Mouse (Mus musculus) midbrain, embryonic 15.5 days (tissue): ENCODE measurements around the gene Lamb3. TPM values are rescaled to one million over a fixed set of nuclear protein-coding genes. Genes with fewer than 3 reads are reported as not detected.
A peak's percentile ranks its signal among the peaks of the same experiment; 100 is the strongest.

ENCODE experiments used
- ATAC-seq: fragments of 200-750 bp; cut with Nextera tagmentation; replicated peaks from 2 replicates; pipeline ENCODE4 v1.8.0; 2017; ENCODE audit warnings: moderate TSS enrichment
- H3K27ac ChIP-seq: fragments of 300-500 bp; sonication (generic); 2 replicates; pipeline ENCODE4 v1.5.1; 2015; ENCODE audit warnings: mild to moderate bottlenecking, inconsistent platforms
- H3K27me3 ChIP-seq: fragments of 300-500 bp; sonication (generic); replicated peaks from 2 replicates; pipeline ENCODE4 v1.6.1; 2015; ENCODE audit warnings: inconsistent platforms
- H3K36me3 ChIP-seq: fragments of 300-500 bp; sonication (generic); replicated peaks from 2 replicates; pipeline ENCODE4 v1.6.1; 2015; ENCODE audit warnings: inconsistent platforms
- H3K4me1 ChIP-seq: fragments of 300-500 bp; sonication (generic); 2 replicates; pipeline ENCODE4 v1.6.1; 2015; ENCODE audit warnings: inconsistent platforms
- H3K4me2 ChIP-seq: fragments of 300-500 bp; sonication (generic); 2 replicates; pipeline ENCODE4 v1.6.1; 2015; ENCODE audit warnings: inconsistent platforms, mild to moderate bottlenecking, moderate library complexity
- H3K4me3 ChIP-seq: fragments of 300-500 bp; sonication (generic); 2 replicates; pipeline ENCODE4 v1.5.1; 2015; ENCODE audit warnings: mild to moderate bottlenecking, inconsistent platforms
- H3K9ac ChIP-seq: fragments of 300-500 bp; sonication (generic); 2 replicates; pipeline ENCODE4 v1.6.1; 2015; ENCODE audit warnings: mild to moderate bottlenecking, inconsistent platforms
- H3K9me3 ChIP-seq: fragments of 300-500 bp; sonication (generic); 2 replicates; pipeline ENCODE4 v1.6.1; 2016; ENCODE audit warnings: inconsistent platforms
- WGBS: fragments of 180-500 bp; shearing (Covaris S2); methylation state at CpG from one replicate; pipeline ENCODE4 v1.1.7; 2015; ENCODE audit warnings: mixed read lengths; 5-methylcytosine and 5-hydroxymethylcytosine counted together
- polyA plus RNA-seq: library from polyadenylated mRNA; unstranded; fragments of >200 nt; fragmentation: Nextera tagmentation; extraction: Ambion mirVana; gene quantifications from 2 replicates; pipeline ENCODE4 v1.2.1, GENCODE M21; 2015

Gene Lamb3
- polyA plus RNA-seq, 1 experiment from 2014 or later, result 1.1 TPM

DNA sequence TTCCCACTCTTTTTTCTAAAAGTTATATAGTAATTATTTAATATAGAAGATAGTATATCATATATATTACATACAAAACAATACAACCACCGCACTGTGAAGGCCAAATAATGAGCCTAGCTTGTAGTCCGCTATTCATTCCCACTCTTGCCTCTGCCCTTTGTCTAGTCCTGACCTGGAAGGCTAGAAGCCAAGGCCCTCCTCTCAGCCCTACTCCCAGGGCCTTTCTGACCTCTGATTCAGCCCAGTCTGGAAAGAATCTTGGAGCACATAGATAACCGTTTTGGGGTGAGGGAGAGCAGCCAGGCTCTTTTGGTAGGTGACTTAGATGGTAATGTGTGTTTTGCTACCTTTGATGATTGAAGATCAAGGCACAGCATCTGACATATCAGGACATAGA is 86.4 kb downstream of the Lamb3 start:
- Histone ChIP-seq H3K36me3 (no peaks in the 10 kb centered on the region), H3K4me3 (no peak overlapping the region), H3K9ac (no peak overlapping the region), H3K4me2 (no peak overlapping the region), H3K27ac (no peak overlapping the region), H3K9me3 (no peaks in the 10 kb centered on the region), H3K27me3 (no peaks in the 10 kb centered on the region), H3K4me1 (no peaks in the 10 kb centered on the region)
- no peak for ATAC-seq
- 80% methylated on average over 3 of the region's 3 CpGs for WGBS

DNA sequence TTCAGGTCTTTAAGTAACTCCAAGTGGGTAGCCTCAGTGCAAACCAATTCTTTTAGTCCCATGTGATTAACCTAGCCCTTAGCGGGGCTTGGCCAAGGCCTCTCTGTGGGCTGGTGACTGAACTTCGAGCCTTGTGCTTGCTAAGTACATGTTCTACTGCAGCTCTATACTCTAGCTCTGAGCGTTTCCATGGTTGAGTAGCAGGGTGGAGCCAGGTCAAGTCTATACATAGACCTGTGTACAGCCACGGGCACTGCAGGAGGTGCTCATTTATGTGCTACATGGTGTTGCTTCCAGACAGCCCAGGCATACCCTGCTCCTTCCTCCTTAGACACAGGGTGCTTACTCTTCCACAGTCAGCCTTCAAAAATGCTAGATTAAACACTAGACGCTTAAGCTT is 88.4 kb downstream of the Lamb3 start:
- Histone ChIP-seq H3K36me3 (no peaks in the 10 kb centered on the region), H3K27ac (no peak overlapping the region), H3K4me2 (no peak overlapping the region), H3K27me3 (no peaks in the 10 kb centered on the region), H3K4me3 (no peak overlapping the region), H3K4me1 (no peaks in the 10 kb centered on the region), H3K9ac (no peak overlapping the region), H3K9me3 (no peaks in the 10 kb centered on the region)
- 82% methylated on average over 5 of the region's 5 CpGs for WGBS
- no peak for ATAC-seq

GRCm38 (mm10) chr1:193298141-193298765 is 90.8 kb downstream of the Lamb3 start:
- no peaks in the 10 kb centered on the region for H3K4me1 ChIP-seq
- WGBS, result 76% methylated on average over 3 of the region's 3 CpGs
- H3K4me3 ChIP-seq, result no peak overlapping the region
- no peaks in the 10 kb centered on the region for H3K27me3 ChIP-seq
- no peak overlapping the region for H3K9ac ChIP-seq
- no peak overlapping the region for H3K27ac ChIP-seq
- H3K4me2 ChIP-seq, result no peak overlapping the region
- H3K36me3 ChIP-seq, result no peaks in the 10 kb centered on the region
- no peaks in the 10 kb centered on the region for H3K9me3 ChIP-seq
- no peak for ATAC-seq

DNA sequence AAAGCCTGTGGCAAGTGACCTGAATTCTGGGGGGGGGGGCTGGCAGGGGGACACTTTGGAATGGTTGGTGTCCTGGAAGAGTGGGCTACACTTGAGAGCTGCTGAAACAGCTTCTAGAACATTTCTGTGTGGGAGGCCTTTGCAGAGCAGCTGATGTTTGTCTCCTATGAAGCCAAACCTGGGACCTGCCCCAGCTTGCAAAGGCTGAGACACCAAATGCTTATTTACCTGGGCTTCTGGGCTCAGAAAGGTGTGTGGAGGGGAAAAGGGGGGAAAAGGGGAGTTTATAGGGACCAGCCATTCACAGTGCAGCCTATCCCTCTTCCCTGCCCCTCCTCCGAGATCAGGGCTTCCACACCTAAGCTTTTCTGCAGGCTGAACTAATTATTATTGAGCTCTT is 92.5 kb downstream of the Lamb3 start:
- H3K9me3 ChIP-seq, result no peaks in the 10 kb centered on the region
- H3K4me3 ChIP-seq, result no peak overlapping the region
- H3K4me1 ChIP-seq, result no peaks in the 10 kb centered on the region
- H3K4me2 ChIP-seq, result no peak overlapping the region
- no peaks in the 10 kb centered on the region for H3K36me3 ChIP-seq
- no peak overlapping the region for H3K27ac ChIP-seq
- ATAC-seq, result no peak
- no peaks in the 10 kb centered on the region for H3K27me3 ChIP-seq
- WGBS, result 65% methylated on average over 1 of the region's 1 CpGs
- H3K9ac ChIP-seq, result no peak overlapping the region

DNA sequence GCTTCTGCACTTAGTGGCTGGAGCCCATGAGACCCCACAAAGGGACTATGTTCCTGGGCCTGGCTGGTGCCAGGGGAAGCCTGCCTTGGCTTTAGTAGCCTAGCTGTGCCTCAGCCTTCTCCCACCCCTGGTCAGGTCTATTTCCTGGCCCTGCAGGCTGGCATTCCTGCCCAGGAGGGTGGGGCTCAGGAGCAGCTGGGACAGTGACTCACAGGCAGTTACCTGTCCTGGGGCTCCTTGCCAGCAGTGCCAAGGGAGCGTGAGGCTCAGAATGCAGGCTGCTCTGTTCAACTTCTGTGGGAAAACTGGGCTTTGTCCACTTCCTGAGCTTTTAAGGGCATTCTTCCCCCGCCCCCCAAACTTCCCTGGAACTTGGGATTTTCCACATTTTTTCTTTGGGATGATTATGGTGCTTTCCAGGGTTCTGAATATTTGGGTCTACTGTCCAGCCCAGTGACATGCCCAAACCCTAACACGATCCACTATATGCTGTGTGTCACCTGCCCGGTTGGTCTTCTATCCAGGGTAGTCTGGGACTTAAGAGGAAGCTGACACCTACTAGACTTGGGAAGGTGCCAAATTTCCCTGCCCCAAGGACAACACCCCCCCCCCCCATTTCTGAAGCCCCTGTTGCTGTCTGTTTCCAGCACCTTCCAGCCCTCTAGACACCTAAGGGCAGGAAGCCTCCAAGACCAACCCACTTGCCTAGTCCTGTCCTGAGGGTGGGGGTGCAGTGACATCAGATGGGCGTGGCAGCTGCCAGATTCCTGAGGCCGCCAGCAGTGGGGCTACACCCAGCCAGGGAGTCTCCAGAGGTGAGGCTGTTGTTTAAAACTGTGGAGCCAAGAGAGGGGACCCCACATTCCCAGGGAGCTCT is 94.0 kb downstream of the Lamb3 start:
- no peak for ATAC-seq
- H3K27me3 ChIP-seq, result no peaks in the 10 kb centered on the region
- WGBS, result 80% methylated on average over 6 of the region's 6 CpGs

GRCm38 (mm10) chr1:193302093-193302405 is 94.5 kb downstream of the Lamb3 start:
- no peak for ATAC-seq
- no peak overlapping the region for H3K9ac ChIP-seq
- no peak overlapping the region for H3K4me3 ChIP-seq
- H3K27ac ChIP-seq, result no peak overlapping the region
- H3K9me3 ChIP-seq, result no peaks in the 10 kb centered on the region
- no peaks in the 10 kb centered on the region for H3K27me3 ChIP-seq
- peaks cover 4% of the 10 kb centered on the region; the same call in 1 of the 2 replicates for H3K4me1 ChIP-seq
- WGBS, result 76% methylated on average over 8 of the region's 8 CpGs
- no peaks in the 10 kb centered on the region for H3K36me3 ChIP-seq
- H3K4me2 ChIP-seq, result no peak overlapping the region

More for the DNA sequence above, 94.0 kb downstream of the Lamb3 start:
- no peak overlapping the region for H3K4me3 ChIP-seq
- H3K27ac ChIP-seq, result no peak overlapping the region
- no peak overlapping the region for H3K9ac ChIP-seq
- H3K4me1 ChIP-seq, result peaks cover 4% of the 10 kb centered on the region; the same call in 1 of the 2 replicates
- H3K36me3 ChIP-seq, result no peaks in the 10 kb centered on the region
- H3K9me3 ChIP-seq, result no peaks in the 10 kb centered on the region
- no peak overlapping the region for H3K4me2 ChIP-seq

- Histone ChIP-seq H3K4me1 (peaks cover 4% of the 10 kb centered on the region; the same call in 1 of the 2 replicates), H3K4me2 (no peak overlapping the region), H3K9ac (no peak overlapping the region), H3K36me3 (no peaks in the 10 kb centered on the region), H3K4me3 (no peak overlapping the region), H3K27ac (no peak overlapping the region), H3K9me3 (no peaks in the 10 kb centered on the region), H3K27me3 (no peaks in the 10 kb centered on the region)
- ATAC-seq, result no peak
- WGBS, result 86% methylated on average over 2 of the region's 2 CpGs
Measured at GRCm38 (mm10) chr1:193303096-193303495, 95.6 kb downstream of the Lamb3 start.

GRCm38 (mm10) chr1:193305386-193305785 is 97.9 kb downstream of the Lamb3 start:
- Histone ChIP-seq H3K27me3 (no peaks in the 10 kb centered on the region), H3K4me1 (peaks cover 4% of the 10 kb centered on the region; the same call in 1 of the 2 replicates), H3K36me3 (no peaks in the 10 kb centered on the region), H3K4me3 (no peak overlapping the region), H3K4me2 (no peak overlapping the region), H3K27ac (no peak overlapping the region), H3K9ac (no peak overlapping the region), H3K9me3 (no peaks in the 10 kb centered on the region)
- WGBS, result 14% methylated on average over 7 of the region's 7 CpGs
- ATAC-seq, result 0 out of 2 replicates have a peak, but pooled peaks have one; percentile 54

GRCm38 (mm10) chr1:193306832-193307231 is 99.3 kb downstream of the Lamb3 start:
- 98% methylated on average over 2 of the region's 2 CpGs for WGBS
- no peaks in the 10 kb centered on the region for H3K27me3 ChIP-seq
- ATAC-seq, result no peak
- no peaks in the 10 kb centered on the region for H3K9me3 ChIP-seq
- H3K4me1 ChIP-seq, result peaks cover 4% of the 10 kb centered on the region; the same call in 1 of the 2 replicates
- no peaks in the 10 kb centered on the region for H3K36me3 ChIP-seq
- H3K4me3 ChIP-seq, result no peak overlapping the region
- no peak overlapping the region for H3K4me2 ChIP-seq
- H3K9ac ChIP-seq, result no peak overlapping the region
- no peak overlapping the region for H3K27ac ChIP-seq

DNA sequence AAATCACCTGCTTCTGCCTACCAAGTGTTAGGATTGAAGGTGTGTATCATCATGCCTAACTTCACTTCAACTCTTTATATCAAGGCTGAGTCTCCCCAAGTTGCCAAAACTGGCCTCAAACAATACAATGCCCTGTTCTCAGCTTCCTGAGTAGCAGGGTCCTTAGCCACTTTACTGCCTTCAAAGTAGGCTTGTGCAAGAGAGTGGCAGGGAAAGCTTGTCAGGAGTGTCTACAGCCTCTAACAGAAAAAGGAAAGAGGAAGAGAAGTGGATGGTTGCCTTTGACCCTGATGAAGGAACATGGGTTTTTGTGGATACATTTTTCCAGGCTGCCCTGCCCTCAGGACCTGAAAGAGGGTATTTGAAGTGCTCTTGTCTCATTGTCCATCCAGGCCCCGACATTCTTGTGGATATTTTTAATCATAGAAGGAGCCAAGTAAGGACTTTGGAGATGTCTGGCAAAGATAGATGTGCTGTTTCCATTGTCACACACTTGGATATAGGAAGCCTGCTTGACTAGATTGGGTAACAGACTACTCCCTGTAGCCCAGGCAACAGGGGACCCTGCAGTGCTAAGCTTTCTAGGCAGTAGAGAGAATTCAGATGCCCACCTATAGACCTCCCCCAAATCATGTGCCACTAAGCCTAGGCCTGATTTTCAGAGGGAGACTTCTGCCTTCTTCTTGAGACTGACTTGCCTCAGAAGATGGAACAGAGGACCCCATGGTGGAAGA is 102.5 kb downstream of the Lamb3 start:
- H3K4me2 ChIP-seq, result no peak overlapping the region
- 88% methylated on average over 1 of the region's 1 CpGs for WGBS
- H3K27ac ChIP-seq, result no peak overlapping the region
- H3K4me3 ChIP-seq, result no peak overlapping the region
- no peaks in the 10 kb centered on the region for H3K36me3 ChIP-seq
- ATAC-seq, result no peak
- H3K4me1 ChIP-seq, result peaks cover 4% of the 10 kb centered on the region; the same call in 1 of the 2 replicates
- no peak overlapping the region for H3K9ac ChIP-seq
- H3K27me3 ChIP-seq, result no peaks in the 10 kb centered on the region
- H3K9me3 ChIP-seq, result no peaks in the 10 kb centered on the region

- Histone ChIP-seq H3K27me3 (no peaks in the 10 kb centered on the region), H3K9ac (no peak overlapping the region), H3K4me1 (peaks cover under 1% of the 10 kb centered on the region; the same call in 1 of the 2 replicates), H3K9me3 (no peaks in the 10 kb centered on the region), H3K4me3 (no peak overlapping the region), H3K4me2 (no peak overlapping the region), H3K36me3 (no peaks in the 10 kb centered on the region), H3K27ac (no peak overlapping the region)
- ATAC-seq, result no peak
- 94% methylated on average over 3 of the region's 3 CpGs for WGBS
Measured at GRCm38 (mm10) chr1:193310519-193311085, 103.1 kb downstream of the Lamb3 start.

DNA sequence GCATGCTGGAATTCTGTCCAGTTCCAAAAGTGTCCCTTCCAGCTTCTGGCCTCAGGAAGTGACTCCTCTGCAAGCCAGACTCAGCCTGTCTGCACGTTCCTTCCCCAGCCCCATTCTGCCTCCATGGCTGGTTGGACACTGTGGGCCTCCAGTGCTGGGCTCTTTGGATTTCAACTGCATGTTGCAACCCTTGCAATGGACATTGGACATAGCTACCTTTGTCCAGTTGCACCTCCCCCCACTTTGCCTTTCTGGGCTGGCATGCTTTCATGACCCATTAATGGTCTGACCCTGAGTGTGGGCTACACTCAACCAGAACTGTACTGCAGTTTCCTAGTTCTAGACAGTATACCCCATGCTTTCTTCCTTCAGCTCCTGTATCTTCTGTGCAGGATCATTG is 104.1 kb downstream of the Lamb3 start:
- no peak overlapping the region for H3K4me2 ChIP-seq
- no peaks in the 10 kb centered on the region for H3K27me3 ChIP-seq
- WGBS, result 60% methylated on average over 1 of the region's 1 CpGs
- H3K36me3 ChIP-seq, result no peaks in the 10 kb centered on the region
- H3K9ac ChIP-seq, result no peak overlapping the region
- ATAC-seq, result no peak
- H3K4me1 ChIP-seq, result 0 out of 2 replicates have a peak, but pooled peaks cover 6% of the 10 kb centered on the region
- H3K27ac ChIP-seq, result no peak overlapping the region
- H3K9me3 ChIP-seq, result no peaks in the 10 kb centered on the region
- no peak overlapping the region for H3K4me3 ChIP-seq
